Mouse (Mus musculus) forebrain, embryonic 14.5 days (tissue): ENCODE measurements at regions not wholly inside any gene's neighbourhood (a gene's known extent, or its start where the extent isn't known, plus 50 kb on each side); places are given as distances from the start of the nearest gene placed in this dataset.
A peak's percentile ranks its signal among the peaks of the same experiment; 100 is the strongest.

Experiments
- ATAC-seq: fragments of 200-750 bp; cut with Nextera tagmentation; 2 replicates; pipeline ENCODE4 v1.8.0; 2017; ENCODE audit warnings: mild to moderate bottlenecking, moderate library complexity
- DNase-seq: peaks from one replicate; pipeline ENCODE4 v3.0.0-alpha.2; 2015; ENCODE audit warnings: low spot score
- H3K27ac ChIP-seq: fragments of 300-500 bp; sonication (generic); 2 replicates; pipeline ENCODE4 v1.5.1; 2014; ENCODE audit warnings: low read depth, mild to moderate bottlenecking, control low read depth, low read length, moderate library complexity
- H3K27me3 ChIP-seq: fragments of 300-500 bp; sonication (generic); replicated peaks from 2 replicates; pipeline ENCODE4 v1.6.1; 2014; ENCODE audit warnings: low read length, control low read depth, mixed read lengths; ENCODE audit not compliant: control insufficient read depth, insufficient read depth
- H3K36me3 ChIP-seq: fragments of 300-500 bp; sonication (generic); 2 replicates; pipeline ENCODE4 v1.6.1; 2014; ENCODE audit warnings: low read length, control low read depth; ENCODE audit not compliant: control insufficient read depth, insufficient read depth
- H3K4me1 ChIP-seq: fragments of 300-500 bp; sonication (generic); 2 replicates; pipeline ENCODE4 v1.6.1; 2014; ENCODE audit warnings: antibody characterized with exemption, low read length, control low read depth; ENCODE audit not compliant: control insufficient read depth, insufficient read depth
- H3K4me2 ChIP-seq: fragments of 300-500 bp; sonication (generic); 2 replicates; pipeline ENCODE4 v1.6.1; 2014; ENCODE audit warnings: mild to moderate bottlenecking, control low read depth, low read length
- H3K4me3 ChIP-seq: fragments of 300-500 bp; sonication (generic); 2 replicates; pipeline ENCODE4 v1.5.1; 2014; ENCODE audit warnings: low read depth, low read length, control low read depth
- H3K9ac ChIP-seq: fragments of 300-500 bp; sonication (generic); 2 replicates; pipeline ENCODE4 v1.6.1; 2014; ENCODE audit warnings: mild to moderate bottlenecking, low read length, control low read depth, moderate library complexity
- H3K9me3 ChIP-seq: fragments of 300-500 bp; sonication (generic); replicated peaks from 2 replicates; pipeline ENCODE4 v1.6.1; 2016; ENCODE audit warnings: low read length, control low read depth, mixed read lengths; ENCODE audit not compliant: control insufficient read depth
- WGBS: fragments of 180-500 bp; shearing (Covaris S2); extraction: QIAGEN DNeasy Blood & Tissue Kit; methylation state at CpG from one replicate; pipeline ENCODE4 v1.1.7; 2014; 5-methylcytosine and 5-hydroxymethylcytosine counted together

- H3K9ac ChIP-seq = no peak overlapping the region
- no peak overlapping the region for H3K27ac ChIP-seq
- ATAC-seq (no peak), DNase-seq (no peak)
- no peak overlapping the region for H3K4me3 ChIP-seq
- no peaks in the 10 kb centered on the region for H3K4me1 ChIP-seq
- no peaks in the 10 kb centered on the region for H3K36me3 ChIP-seq
- WGBS = 83% methylated on average over 4 of the region's 4 CpGs
- H3K9me3 ChIP-seq = no peaks in the 10 kb centered on the region
- no peaks in the 10 kb centered on the region for H3K27me3 ChIP-seq
- H3K4me2 ChIP-seq = no peak overlapping the region
These were observed 129.9 kb downstream of the Mtx2 start for GRCm38 (mm10) chr2:74955281-74956128.

DNA sequence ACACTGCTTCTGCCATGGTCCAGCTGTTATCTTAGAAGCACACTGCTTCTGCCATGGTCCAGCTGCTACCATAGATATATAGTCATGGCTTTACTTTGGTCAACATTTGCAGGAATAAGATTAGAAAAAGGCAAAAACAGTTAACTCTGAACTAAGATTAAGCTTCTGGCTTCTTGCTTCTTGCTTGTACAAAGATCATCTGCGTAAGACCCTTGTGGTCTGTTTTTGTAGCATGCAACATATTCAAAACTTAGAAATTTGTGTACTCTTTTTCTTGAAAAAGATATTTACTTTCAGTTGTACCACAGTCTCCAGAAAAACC lies 130.5 kb downstream of the Mtx2 start:
- Histone ChIP-seq H3K4me1 (no peaks in the 10 kb centered on the region), H3K27ac (no peak overlapping the region), H3K36me3 (no peaks in the 10 kb centered on the region), H3K9ac (no peak overlapping the region), H3K27me3 (no peaks in the 10 kb centered on the region), H3K9me3 (no peaks in the 10 kb centered on the region), H3K4me2 (no peak overlapping the region), H3K4me3 (no peak overlapping the region)
- ATAC-seq (no peak), DNase-seq (no peak)
- WGBS = 90% methylated on average over 1 of the region's 1 CpGs

DNA sequence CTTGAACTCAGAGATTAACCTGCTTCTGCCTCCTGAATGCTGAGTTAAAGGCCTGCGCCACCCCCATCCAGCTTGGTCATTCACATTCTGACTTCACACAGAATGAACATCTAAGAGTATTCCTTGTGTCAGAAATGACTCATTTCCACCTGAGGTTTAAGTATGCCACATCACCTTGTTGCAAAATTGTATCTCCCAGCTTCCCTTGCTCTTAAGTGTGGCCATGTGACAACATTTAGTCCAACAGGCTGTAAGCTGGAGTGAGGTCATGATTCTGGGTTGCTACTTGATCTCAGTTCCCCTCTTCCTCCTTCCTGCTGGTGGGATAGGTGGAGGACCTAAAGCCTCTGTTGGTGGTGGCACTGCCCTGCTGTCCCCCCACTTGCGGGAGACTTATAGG lies 131.0 kb downstream of the Mtx2 start:
- Histone ChIP-seq H3K4me2 (no peak overlapping the region), H3K9ac (no peak overlapping the region), H3K27ac (no peak overlapping the region), H3K4me3 (no peak overlapping the region), H3K27me3 (no peaks in the 10 kb centered on the region), H3K9me3 (no peaks in the 10 kb centered on the region), H3K36me3 (no peaks in the 10 kb centered on the region), H3K4me1 (no peaks in the 10 kb centered on the region)
- WGBS = 98% methylated on average over 2 of the region's 2 CpGs
- ATAC-seq (no peak), DNase-seq (no peak)

- Histone ChIP-seq H3K4me3 (no peak overlapping the region), H3K4me1 (no peaks in the 10 kb centered on the region), H3K27ac (no peak overlapping the region), H3K9me3 (no peaks in the 10 kb centered on the region), H3K4me2 (no peak overlapping the region), H3K27me3 (no peaks in the 10 kb centered on the region), H3K36me3 (no peaks in the 10 kb centered on the region), H3K9ac (no peak overlapping the region)
- ATAC-seq (no peak), DNase-seq (no peak)
- 80% methylated on average over 5 of the region's 5 CpGs for WGBS
These were observed 134.3 kb downstream of the Mtx2 start for GRCm38 (mm10) chr2:74959936-74960335.

GRCm38 (mm10) chr2:74962416-74962815 lies 136.8 kb downstream of the Mtx2 start:
- no peak for ATAC-seq
- Histone ChIP-seq H3K9me3 (no peaks in the 10 kb centered on the region), H3K4me1 (peaks cover 3% of the 10 kb centered on the region; the same call in 1 of the 2 replicates), H3K4me2 (no peak overlapping the region), H3K27ac (no peak overlapping the region), H3K36me3 (no peaks in the 10 kb centered on the region), H3K9ac (no peak overlapping the region), H3K27me3 (no peaks in the 10 kb centered on the region), H3K4me3 (no peak overlapping the region)
- WGBS = 92% methylated on average over 6 of the region's 6 CpGs
- DNase-seq = no peak

- ATAC-seq = peak; percentile 75
- Histone ChIP-seq H3K4me1 (peaks cover 3% of the 10 kb centered on the region; the same call in 1 of the 2 replicates), H3K4me2 (no peak overlapping the region), H3K4me3 (no peak overlapping the region), H3K27ac (no peak overlapping the region), H3K27me3 (no peaks in the 10 kb centered on the region), H3K36me3 (no peaks in the 10 kb centered on the region), H3K9me3 (no peaks in the 10 kb centered on the region), H3K9ac (no peak overlapping the region)
- peak; percentile 89 for DNase-seq
- WGBS = 1% methylated on average over 6 of the region's 6 CpGs
These were observed 138.8 kb downstream of the Mtx2 start for GRCm38 (mm10) chr2:74964360-74964759.

- Histone ChIP-seq H3K27ac (no peak overlapping the region), H3K4me3 (no peak overlapping the region), H3K36me3 (no peaks in the 10 kb centered on the region), H3K9me3 (no peaks in the 10 kb centered on the region), H3K4me2 (no peak overlapping the region), H3K27me3 (no peaks in the 10 kb centered on the region), H3K9ac (no peak overlapping the region; the same call in 1 of the 2 replicates), H3K4me1 (peaks cover 3% of the 10 kb centered on the region; the same call in 1 of the 2 replicates)
- no peak for DNase-seq
- no peak for ATAC-seq
- 59% methylated on average over 3 of the region's 3 CpGs for WGBS
These were observed 139.4 kb downstream of the Mtx2 start for GRCm38 (mm10) chr2:74964980-74965379.

DNA sequence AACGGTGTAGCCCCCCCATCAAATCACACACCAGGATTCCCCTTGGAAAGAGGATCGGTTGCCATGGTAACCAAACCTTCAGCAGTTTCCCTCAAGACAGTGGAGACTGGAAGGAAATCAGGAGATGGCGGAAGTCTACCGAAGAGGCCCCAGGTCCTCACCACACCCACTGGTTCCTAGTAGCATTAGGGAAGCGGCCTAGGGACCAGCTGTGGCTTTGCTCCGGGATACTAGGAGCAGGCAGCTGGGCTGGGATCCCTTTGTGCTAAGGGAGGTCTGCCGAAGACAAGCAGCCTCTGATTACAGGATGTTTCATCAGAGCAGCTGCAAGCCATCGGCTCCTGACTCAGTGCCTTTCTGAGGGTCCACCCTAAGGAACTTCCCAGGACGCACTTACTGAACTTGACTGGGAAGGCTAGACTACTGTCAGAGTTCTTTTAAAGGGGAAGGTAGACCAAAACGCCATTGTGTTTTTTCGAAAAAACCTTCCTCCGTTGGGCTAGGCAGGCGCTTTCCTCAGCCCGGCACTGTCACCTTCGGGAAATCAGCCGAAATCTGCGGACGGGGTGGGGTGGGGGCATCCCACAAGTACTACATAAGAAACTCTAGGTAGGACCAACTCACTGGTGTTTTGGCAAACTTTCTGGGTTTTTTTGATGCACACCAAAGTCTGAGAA lies 139.9 kb downstream of the Mtx2 start:
- Histone ChIP-seq H3K36me3 (no peaks in the 10 kb centered on the region), H3K4me3 (no peak overlapping the region), H3K27ac (no peak overlapping the region), H3K9ac (no peak overlapping the region; the same call in 1 of the 2 replicates), H3K4me2 (peak overlapping the region; percentile 32), H3K9me3 (no peaks in the 10 kb centered on the region), H3K4me1 (peaks cover 3% of the 10 kb centered on the region; the same call in 1 of the 2 replicates), H3K27me3 (no peaks in the 10 kb centered on the region)
- ATAC-seq (peak; percentile 58; the same call in 1 of the 2 replicates), DNase-seq (peak; percentile 67)
- 40% methylated on average over 18 of the region's 18 CpGs for WGBS
